Mouse (Mus musculus) 3T3-L1 (cell line): Measurements from ENCODE around the gene Cradd.

Experiments
- DNase-seq: peaks from one replicate; pipeline ENCODE4 v3.0.0-alpha.2; 2015; ENCODE audit warnings: low read depth, low spot score

Cradd gene

GRCm38 (mm10) chr10:95323393-95324277 is at the start of gene Cradd:
Cradd (minus strand) TSS chr10:95324133.
- peak; percentile 96 for DNase-seq

- no peak for DNase-seq
Measured at GRCm38 (mm10) chr10:95373340-95373739, 49.4 kb upstream of the Cradd start.

GRCm38 (mm10) chr10:95371942-95372341 is 48.0 kb upstream of the Cradd start:
- DNase-seq: peak; percentile 64

GRCm38 (mm10) chr10:95369190-95369589 is 45.3 kb upstream of the Cradd start:
- DNase-seq: peak; percentile 50

GRCm38 (mm10) chr10:95368151-95368550 is 44.2 kb upstream of the Cradd start:
- DNase-seq: no peak

- no peak for DNase-seq
Measured at GRCm38 (mm10) chr10:95367661-95368089, 43.7 kb upstream of the Cradd start.

- DNase-seq: no peak
Measured at GRCm38 (mm10) chr10:95367241-95367640, 43.3 kb upstream of the Cradd start.

- DNase-seq: peak; percentile 58
Measured at GRCm38 (mm10) chr10:95362326-95362725, 38.4 kb upstream of the Cradd start.

GRCm38 (mm10) chr10:95361260-95361841 is 37.4 kb upstream of the Cradd start:
- DNase-seq: no peak

- DNase-seq: no peak
Measured at GRCm38 (mm10) chr10:95360048-95360447, 36.1 kb upstream of the Cradd start.

GRCm38 (mm10) chr10:95357721-95358120 is 33.8 kb upstream of the Cradd start:
- DNase-seq: no peak

- no peak for DNase-seq
Measured at GRCm38 (mm10) chr10:95356711-95357110, 32.8 kb upstream of the Cradd start.

- DNase-seq: no peak
Measured at GRCm38 (mm10) chr10:95355678-95356268, 31.8 kb upstream of the Cradd start.

GRCm38 (mm10) chr10:95354673-95355072 is 30.7 kb upstream of the Cradd start:
- no peak for DNase-seq

- DNase-seq: no peak
Measured at GRCm38 (mm10) chr10:95354047-95354446, 30.1 kb upstream of the Cradd start.

GRCm38 (mm10) chr10:95348457-95348856 is 24.5 kb upstream of the Cradd start:
- no peak for DNase-seq

- peak; percentile 60 for DNase-seq
Measured at GRCm38 (mm10) chr10:95347776-95348175, 23.8 kb upstream of the Cradd start.

- DNase-seq: no peak
Measured at GRCm38 (mm10) chr10:95342833-95343590, 19.1 kb upstream of the Cradd start.

- DNase-seq: no peak
Measured at GRCm38 (mm10) chr10:95340676-95341075, 16.7 kb upstream of the Cradd start.

GRCm38 (mm10) chr10:95337589-95337988 is 13.7 kb upstream of the Cradd start:
- no peak for DNase-seq

GRCm38 (mm10) chr10:95336781-95337544 is 13.0 kb upstream of the Cradd start:
- DNase-seq: peak; percentile 26
